Mouse (Mus musculus): ENCODE results near the gene Oxtr. TPM values are rescaled to one million over a fixed set of nuclear protein-coding genes. Genes with fewer than 3 reads are reported as not detected.

Gene Oxtr
- polyA plus RNA-seq, 1 experiment from 2014 or later, result 1.9 TPM

Other genes with a start within 250 kb of the Oxtr start
- gene Lmcd1, start 216.2 kb downstream of the Oxtr start, polyA plus RNA-seq (2014; fragmentation: Nextera tagmentation; extraction: Ambion mirVana), result 11.1 and 11.7 TPM in 2 replicates
- gene Ssu2, start 101.9 kb downstream of the Oxtr start, polyA plus RNA-seq (2014; fragmentation: Nextera tagmentation; extraction: Ambion mirVana), result 0.23 TPM in 1 of 2 replicates, not detected in the other
- gene Cav3, start 30.4 kb downstream of the Oxtr start, polyA plus RNA-seq (2014; fragmentation: Nextera tagmentation; extraction: Ambion mirVana), result 0.29 TPM in 1 of 2 replicates, not detected in the other
- gene Rad18, start 206.7 kb upstream of the Oxtr start, polyA plus RNA-seq (2014; fragmentation: Nextera tagmentation; extraction: Ambion mirVana), result 13.1 and 14.2 TPM in 2 replicates

Data from neural tube, embryonic 14.5 days (tissue).